Comparison of ENCODE assay signal across 11 mouse cellular contexts in the genomic region with DNA sequence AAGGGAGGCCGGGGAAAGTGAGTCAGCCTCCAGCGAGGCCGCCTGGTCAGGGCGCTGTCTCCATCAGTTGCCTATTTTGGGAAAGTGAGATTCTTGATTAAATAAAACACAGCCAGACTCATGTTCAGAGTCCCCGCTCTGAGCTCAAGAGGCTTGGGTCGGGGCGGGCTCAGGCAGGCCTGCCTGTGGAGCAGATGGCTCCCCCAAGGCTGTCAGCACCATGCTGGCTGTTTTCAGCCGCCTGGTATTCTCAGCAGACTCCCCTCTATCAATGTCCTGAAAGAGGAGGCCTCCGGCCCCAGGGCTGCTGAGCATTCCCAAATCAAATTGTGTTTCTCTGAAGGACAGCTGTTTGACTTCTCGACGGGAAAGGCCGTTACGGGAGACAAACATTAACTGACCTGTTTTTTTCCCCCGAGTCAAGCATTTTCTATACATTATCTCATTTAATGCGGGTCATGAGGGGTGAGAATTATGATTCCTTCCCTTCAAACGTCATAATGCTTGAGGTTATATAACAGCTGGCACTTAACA. TPM values are rescaled to one million over a fixed set of nuclear protein-coding genes. Genes with fewer than 3 reads are reported as not detected.
DNase-seq lines count a peak whose midpoint lies in the region; ATAC-seq lines count a peak whose summit lies in the region.
"Had no signal": no experiment of that assay in that cellular context is flagged by ENCODE, and none has a peak within 500 bp of the region (broad histone marks: within the 10 kb centered on the region; RNA-seq: fewer than 3 reads in every experiment).

No protein-coding gene starts in this region.

- 74% methylated on average over 16 of the region's 16 CpGs for WGBS in forebrain, embryonic 10.5 days
- WGBS in forebrain, embryonic 12.5 days, result 59% methylated on average over 16 of the region's 16 CpGs
- WGBS in neural tube, embryonic 11.5 days, result 52% methylated on average over 16 of the region's 16 CpGs
- WGBS in neural tube, embryonic 15.5 days, result 33% methylated on average over 16 of the region's 16 CpGs
- 29% methylated on average over 16 of the region's 16 CpGs for WGBS in heart, embryonic 13.5 days
- 36% methylated on average over 16 of the region's 16 CpGs for WGBS in stomach, embryonic 14.5 days

- H3K9ac ChIP-seq in forebrain, embryonic 12.5 days, result no peak overlapping the region
- no peak overlapping the region for H3K9ac ChIP-seq in neural tube, embryonic 11.5 days (ENCODE audit: low read length)
- no peak overlapping the region for H3K9ac ChIP-seq in neural tube, embryonic 15.5 days (replicated peaks)
- H3K9ac ChIP-seq in heart, embryonic 13.5 days, result peak overlapping the region; percentile 3; the same call in 1 of the 2 replicates
- 0 out of 2 replicates have a peak overlapping the region, but pooled peaks have one; percentile 1 for H3K9ac ChIP-seq in stomach, embryonic 14.5 days (replicated peaks; ENCODE audit: low read depth, low read length)

- DNase-seq in forebrain, embryonic 10.5 days (ENCODE audit: extremely low spot score, low spot score), result no peak
- peak; percentile 46 for DNase-seq in neural tube, embryonic 11.5 days (ENCODE audit: low spot score)
- DNase-seq in liver, result no peak
- DNase-seq in kidney, postnatal 10 days, result no peak
- DNase-seq: gastrocnemius, adult 2 months; thymus, postnatal 4 days had no signal

- peaks cover 80% of the 10 kb centered on the region for H3K4me1 ChIP-seq in forebrain, embryonic 10.5 days
- peaks cover 67% of the 10 kb centered on the region for H3K4me1 ChIP-seq in forebrain, embryonic 12.5 days
- H3K4me1 ChIP-seq in neural tube, embryonic 11.5 days (ENCODE audit: control insufficient read depth, insufficient read depth, low read length), result peaks cover 24% of the 10 kb centered on the region
- H3K4me1 ChIP-seq in neural tube, embryonic 15.5 days, result peaks cover 61% of the 10 kb centered on the region
- peaks cover 73% of the 10 kb centered on the region for H3K4me1 ChIP-seq in heart, embryonic 13.5 days
- H3K4me1 ChIP-seq in stomach, embryonic 14.5 days (ENCODE audit: control insufficient read depth, insufficient read depth, low read length), result peaks cover 15% of the 10 kb centered on the region

- H3K9me3 ChIP-seq in forebrain, embryonic 10.5 days, result no peaks in the 10 kb centered on the region
- H3K9me3 ChIP-seq in forebrain, embryonic 12.5 days, result no peaks in the 10 kb centered on the region
- no peaks in the 10 kb centered on the region for H3K9me3 ChIP-seq in neural tube, embryonic 11.5 days (ENCODE audit: control insufficient read depth, low read length)
- no peaks in the 10 kb centered on the region for H3K9me3 ChIP-seq in neural tube, embryonic 15.5 days (replicated peaks)
- no peaks in the 10 kb centered on the region for H3K9me3 ChIP-seq in heart, embryonic 13.5 days
- H3K9me3 ChIP-seq in stomach, embryonic 14.5 days (ENCODE audit: control insufficient read depth, low read depth, low read length), result no peaks in the 10 kb centered on the region

- peak overlapping the region; percentile 27; the same call in 1 of the 2 replicates for H3K27ac ChIP-seq in forebrain, embryonic 10.5 days
- H3K27ac ChIP-seq in forebrain, embryonic 12.5 days, result no peak overlapping the region
- H3K27ac ChIP-seq in neural tube, embryonic 11.5 days (ENCODE audit: low read depth, low read length), result no peak overlapping the region
- H3K27ac ChIP-seq in neural tube, embryonic 15.5 days (replicated peaks), result no peak overlapping the region
- peak overlapping the region; percentile 66 for H3K27ac ChIP-seq in heart, embryonic 13.5 days (replicated peaks)
- peak overlapping the region; percentile 66 for H3K27ac ChIP-seq in stomach, embryonic 14.5 days (ENCODE audit: low read length)
- H3K27ac ChIP-seq: gastrocnemius, adult 2 months had no signal

- ATAC-seq in forebrain, embryonic 12.5 days (ENCODE audit: low FRiP score), result no peak
- ATAC-seq in neural tube, embryonic 11.5 days (ENCODE audit: insufficient read depth, low FRiP score, low TSS enrichment), result no peak
- ATAC-seq in neural tube, embryonic 15.5 days (ENCODE audit: low FRiP score), result no peak
- ATAC-seq in heart, embryonic 13.5 days (ENCODE audit: extremely low read depth, insufficient number of reproducible peaks, low FRiP score, low TSS enrichment), result peak; percentile 34; the same call in 1 of the 2 replicates
- ATAC-seq in stomach, embryonic 14.5 days (ENCODE audit: insufficient number of reproducible peaks, insufficient read depth, low FRiP score, low read depth), result no peak; the same call in 1 of the 2 replicates
- ATAC-seq: activated CD4-positive, CD25-positive, alpha-beta regulatory T cell, adult 4 months had no signal

- H3K4me2 ChIP-seq in forebrain, embryonic 12.5 days, result no peak overlapping the region
- no peak overlapping the region for H3K4me2 ChIP-seq in neural tube, embryonic 11.5 days (ENCODE audit: low read depth)
- no peak overlapping the region for H3K4me2 ChIP-seq in neural tube, embryonic 15.5 days
- peak overlapping the region; percentile 16; the same call in 1 of the 2 replicates for H3K4me2 ChIP-seq in heart, embryonic 13.5 days
- H3K4me2 ChIP-seq in stomach, embryonic 14.5 days (replicated peaks; ENCODE audit: low read depth, low read length), result no peak overlapping the region

- H3K4me3 ChIP-seq in forebrain, embryonic 10.5 days, result no peak overlapping the region
- H3K4me3 ChIP-seq in forebrain, embryonic 12.5 days (replicated peaks), result no peak overlapping the region
- no peak overlapping the region for H3K4me3 ChIP-seq in neural tube, embryonic 11.5 days (ENCODE audit: low read depth, low read length)
- H3K4me3 ChIP-seq in neural tube, embryonic 15.5 days (replicated peaks), result no peak overlapping the region
- H3K4me3 ChIP-seq in heart, embryonic 13.5 days, result no peak overlapping the region
- H3K4me3 ChIP-seq in stomach, embryonic 14.5 days (ENCODE audit: low read depth, low read length), result no peak overlapping the region
- H3K4me3 ChIP-seq: gastrocnemius, adult 2 months had no signal

- H3K27me3 ChIP-seq in forebrain, embryonic 10.5 days (ENCODE audit: poor library complexity, severe bottlenecking), result no peaks in the 10 kb centered on the region
- H3K27me3 ChIP-seq in forebrain, embryonic 12.5 days, result no peaks in the 10 kb centered on the region
- no peaks in the 10 kb centered on the region for H3K27me3 ChIP-seq in neural tube, embryonic 11.5 days (ENCODE audit: control insufficient read depth, insufficient read depth, low read length)
- H3K27me3 ChIP-seq in neural tube, embryonic 15.5 days (replicated peaks), result no peaks in the 10 kb centered on the region
- peaks cover 84% of the 10 kb centered on the region for H3K27me3 ChIP-seq in heart, embryonic 13.5 days (replicated peaks)
- H3K27me3 ChIP-seq in stomach, embryonic 14.5 days (ENCODE audit: control insufficient read depth, insufficient read depth, low read length), result no peaks in the 10 kb centered on the region

- H3K36me3 ChIP-seq in forebrain, embryonic 10.5 days (replicated peaks), result peaks cover 34% of the 10 kb centered on the region
- no peaks in the 10 kb centered on the region; the same call in 1 of the 2 replicates for H3K36me3 ChIP-seq in forebrain, embryonic 12.5 days (replicated peaks)
- H3K36me3 ChIP-seq in neural tube, embryonic 11.5 days (ENCODE audit: control insufficient read depth, insufficient read depth, low read length), result no peaks in the 10 kb centered on the region
- H3K36me3 ChIP-seq in neural tube, embryonic 15.5 days, result no peaks in the 10 kb centered on the region
- no peaks in the 10 kb centered on the region for H3K36me3 ChIP-seq in heart, embryonic 13.5 days
- no peaks in the 10 kb centered on the region for H3K36me3 ChIP-seq in stomach, embryonic 14.5 days (ENCODE audit: control insufficient read depth, insufficient read depth, low read length)

RNA-seq across cellular contexts. Expression of a gene that starts 50.6 kb away (rescaled TPM):
- 29.8 and 36.3 TPM in 2 replicates for polyA plus RNA-seq in forebrain, embryonic 10.5 days (2016; fragmentation: Nextera tagmentation; extraction: Ambion mirVana)
- polyA plus RNA-seq in forebrain, embryonic 12.5 days (2016; fragmentation: Nextera tagmentation; extraction: Ambion mirVana), result 54.3 and 60.2 TPM in 2 replicates
- 29.4 and 31.6 TPM in 2 replicates for polyA plus RNA-seq in neural tube, embryonic 11.5 days (2014; fragmentation: Nextera tagmentation; extraction: Ambion mirVana)
- 49.2 and 53.8 TPM in 2 replicates for polyA plus RNA-seq in neural tube, embryonic 15.5 days (2015; fragmentation: Nextera tagmentation; extraction: Ambion mirVana)
- polyA plus RNA-seq in heart, embryonic 13.5 days (2015; fragmentation: Nextera tagmentation; extraction: Ambion mirVana), result 62.2 and 64.8 TPM in 2 replicates
- polyA plus RNA-seq in stomach, embryonic 14.5 days (2014; fragmentation: Nextera tagmentation; extraction: Ambion mirVana), result 38.2 and 42.0 TPM in 2 replicates

Comparison
In these comparisons a context has a peak if more than half of its experiments do, and no peak if none do; other contexts are left out.
1. H3K27ac ChIP-seq: peak in forebrain, embryonic 10.5 days (single experiment), heart, embryonic 13.5 days (single experiment) and stomach, embryonic 14.5 days (single experiment); none in forebrain, embryonic 12.5 days (single experiment), neural tube, embryonic 11.5 days (single experiment) and neural tube, embryonic 15.5 days (single experiment).
2. H3K9ac ChIP-seq: peak in heart, embryonic 13.5 days (single experiment) and stomach, embryonic 14.5 days (single experiment); none in forebrain, embryonic 12.5 days (single experiment), neural tube, embryonic 11.5 days (single experiment) and neural tube, embryonic 15.5 days (single experiment).